Mouse (Mus musculus) heart, postnatal 10 days (tissue): ENCODE measurements around the gene Noto. TPM values are rescaled to one million over a fixed set of nuclear protein-coding genes. Genes with fewer than 3 reads are reported as not detected.

ENCODE experiments used
- DNase-seq, 2 experiments: peaks; one replicate each; pipeline ENCODE4 v3.0.0; 2021
- intact Hi-C: fragments of 180-260 bp; cut with DNase I; formaldehyde crosslinking; loops from one replicate; pipeline ENCODE4 v1.15.1; 2025
- total RNA-seq, 2 experiments: library from RNA; stranded (reverse); gene quantifications; 2 replicates each; pipeline ENCODE4 v1.2.3; 2021

Gene Noto
- not detected for total RNA-seq

DNA sequence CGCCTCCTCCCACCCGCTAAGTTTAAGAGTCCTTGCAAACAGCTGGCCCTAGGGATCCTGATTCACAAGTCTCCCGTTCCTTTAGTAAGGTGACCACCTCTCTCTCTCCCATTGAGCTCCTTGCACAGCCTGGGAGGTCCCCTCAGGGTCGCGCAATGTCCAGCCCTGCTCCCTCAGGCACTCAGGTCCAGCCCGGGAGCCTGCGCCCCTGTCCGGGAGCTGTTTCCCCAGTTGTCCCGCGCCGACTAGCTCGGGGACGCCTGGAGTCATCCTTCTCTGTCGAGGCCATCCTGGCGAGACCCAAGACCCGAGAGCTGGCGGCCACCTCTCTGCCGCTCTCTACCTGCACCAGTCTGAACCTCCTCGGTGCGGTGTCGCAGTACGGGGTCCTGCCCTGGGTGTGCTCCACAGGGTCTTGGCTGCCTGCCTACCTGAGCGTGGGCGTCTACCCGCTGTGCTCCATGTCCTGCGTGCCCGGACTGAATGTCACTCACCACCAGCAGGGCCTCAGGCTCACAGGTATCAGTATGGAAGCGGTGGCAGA, at the start of gene Noto:
Gene Noto, plus strand, starts transcription at position 51 of the 544 bp plus-strand sequence.
- no peak for DNase-seq
- intact Hi-C loops = no loop called here

DNA sequence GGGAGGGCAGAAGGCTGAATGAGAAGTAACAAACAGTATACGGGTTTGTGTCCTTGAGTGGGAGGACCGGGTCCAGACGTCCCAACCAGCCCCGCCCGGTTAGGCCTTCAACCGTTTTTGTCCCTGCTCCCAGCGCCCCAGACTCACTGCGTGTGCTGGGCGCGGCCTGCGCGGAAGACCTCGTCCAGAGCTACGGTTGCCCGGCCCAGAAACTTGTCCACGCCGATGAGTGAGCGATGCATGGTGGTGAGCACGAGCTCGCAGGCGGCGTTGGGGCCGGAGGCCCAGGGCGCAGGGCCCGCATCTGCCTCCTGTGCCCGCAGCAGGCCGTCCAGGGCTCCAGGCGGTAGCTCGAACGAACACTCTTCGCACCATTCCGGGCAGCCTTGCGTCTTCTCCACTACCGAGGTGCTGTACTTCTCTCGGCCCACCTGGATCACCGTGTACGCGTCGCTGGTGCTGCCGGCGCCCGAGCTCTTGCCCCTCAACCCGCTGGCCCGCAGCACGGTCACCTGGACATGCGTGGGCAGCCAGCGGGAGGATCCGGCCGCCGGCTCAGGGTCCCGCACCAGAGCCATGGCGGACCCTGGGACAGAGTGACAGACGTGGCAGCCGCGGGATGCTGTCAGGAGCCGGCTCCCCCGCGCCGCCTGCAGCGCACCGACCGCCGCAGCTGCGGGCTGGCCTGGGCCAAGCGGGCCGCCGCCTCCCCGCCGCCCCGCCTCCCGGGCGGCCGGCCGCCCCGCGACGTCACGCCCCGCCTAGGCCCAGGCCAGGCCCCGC, 49.5 kb upstream of the Noto start, which contains the start of gene Rab11fip5:
Gene Rab11fip5, minus strand, starts transcription at position 684 of the 783 bp plus-strand sequence.
- peak; percentile 63 to 70 for DNase-seq
- intact Hi-C loops = no loop called here

DNA sequence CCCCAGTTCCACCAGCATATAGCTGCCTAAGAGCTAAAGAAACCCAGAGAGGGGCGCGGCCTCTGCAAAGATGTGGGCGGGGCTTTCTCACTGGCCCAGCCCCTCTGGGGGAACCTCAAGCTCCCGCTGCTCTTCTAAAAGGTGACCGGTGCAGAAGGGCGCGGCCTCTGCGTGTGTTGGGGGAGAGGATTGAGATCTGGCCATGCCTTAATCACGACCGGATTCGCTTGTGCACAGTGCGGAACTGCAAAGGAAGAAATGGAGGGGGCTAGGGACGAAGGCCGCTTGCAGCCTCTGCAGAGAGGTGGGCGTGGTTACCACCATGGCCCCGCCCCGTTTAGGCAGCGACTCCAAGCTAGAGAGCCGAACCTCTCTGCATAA, 49.0 kb upstream of the Noto start:
- DNase-seq = peak; percentile 98
- intact Hi-C loops = no loop called here

DNA sequence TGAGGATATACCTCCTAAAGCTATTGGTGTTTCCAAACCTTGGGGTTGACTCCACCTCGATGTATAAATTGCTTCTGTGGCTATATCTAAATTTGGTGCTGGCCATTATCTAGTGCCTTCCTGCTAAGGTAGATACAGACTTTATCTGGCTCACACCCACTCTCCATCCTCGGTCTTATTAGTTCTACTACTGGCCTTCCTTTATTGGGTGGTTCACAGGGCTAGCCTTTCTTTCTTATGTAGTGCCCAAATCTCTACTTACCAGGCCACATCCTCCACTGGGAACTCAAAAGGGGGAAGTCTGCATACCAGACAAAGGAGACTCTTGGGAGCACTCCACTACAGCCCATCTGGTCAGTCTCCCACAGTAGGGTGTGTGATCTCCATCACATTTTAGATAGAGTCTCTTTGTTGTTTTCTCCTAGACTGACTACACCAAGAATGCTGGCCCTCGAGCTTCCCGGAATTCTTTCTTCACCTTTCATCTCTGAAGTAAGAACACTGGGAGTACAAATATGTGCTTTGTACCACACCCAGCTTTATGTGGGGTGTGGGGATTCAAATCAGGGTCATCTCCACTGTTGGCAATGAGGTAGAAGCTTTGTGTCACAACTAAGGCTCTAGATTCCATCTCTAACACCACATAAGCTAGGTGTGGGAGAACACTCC, 46.5 kb upstream of the Noto start:
- no peak for DNase-seq
- intact Hi-C loops = no loop called here

DNA sequence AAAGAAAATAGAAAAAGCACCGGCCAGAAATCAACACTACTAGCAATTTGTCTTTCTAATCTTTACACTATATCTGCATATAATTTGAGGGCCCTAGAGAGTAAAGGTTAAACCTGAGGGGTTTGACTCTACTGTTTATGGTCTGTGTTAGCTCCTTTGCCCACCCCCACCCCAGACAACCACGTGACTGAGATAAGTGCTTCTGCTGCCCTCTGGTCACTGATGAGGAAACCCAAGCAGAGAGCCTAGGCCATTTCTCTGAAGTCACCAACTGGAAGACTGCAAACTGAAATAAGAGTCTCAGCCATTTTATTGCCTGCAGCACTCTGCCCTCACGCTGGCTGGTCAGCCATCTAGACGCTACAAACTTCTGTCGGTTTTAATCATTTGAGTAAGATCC, 45.8 kb upstream of the Noto start:
- DNase-seq = no peak
- intact Hi-C loops = loop anchor here (1.0 kb wide), 1 partner anchor 29 kb away; no protein-coding TSS in a partner anchor

DNA sequence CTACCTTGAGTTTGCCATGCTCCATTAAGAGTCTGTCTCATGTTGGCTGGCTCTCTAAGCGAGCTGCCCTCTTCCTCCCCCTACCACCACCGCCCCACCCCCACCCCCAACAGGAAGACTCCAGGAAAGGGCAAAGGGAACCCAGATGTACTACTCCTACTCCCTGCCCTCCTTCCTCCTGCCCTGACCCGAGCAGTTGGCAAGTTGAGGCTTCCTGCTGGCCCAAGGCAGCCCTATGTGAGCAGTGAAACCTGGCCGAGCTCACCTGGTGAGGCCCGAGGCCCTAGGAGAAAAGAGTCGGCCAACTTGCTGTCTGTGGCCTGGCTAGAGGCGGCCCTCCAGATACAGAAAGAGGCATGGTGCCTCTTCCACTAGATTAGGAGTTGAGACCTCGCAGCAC, 45.1 kb upstream of the Noto start:
- intact Hi-C loops = loop anchor here (1.0 kb wide), 1 partner anchor 29 kb away; no protein-coding TSS in a partner anchor
- no peak for DNase-seq

DNA sequence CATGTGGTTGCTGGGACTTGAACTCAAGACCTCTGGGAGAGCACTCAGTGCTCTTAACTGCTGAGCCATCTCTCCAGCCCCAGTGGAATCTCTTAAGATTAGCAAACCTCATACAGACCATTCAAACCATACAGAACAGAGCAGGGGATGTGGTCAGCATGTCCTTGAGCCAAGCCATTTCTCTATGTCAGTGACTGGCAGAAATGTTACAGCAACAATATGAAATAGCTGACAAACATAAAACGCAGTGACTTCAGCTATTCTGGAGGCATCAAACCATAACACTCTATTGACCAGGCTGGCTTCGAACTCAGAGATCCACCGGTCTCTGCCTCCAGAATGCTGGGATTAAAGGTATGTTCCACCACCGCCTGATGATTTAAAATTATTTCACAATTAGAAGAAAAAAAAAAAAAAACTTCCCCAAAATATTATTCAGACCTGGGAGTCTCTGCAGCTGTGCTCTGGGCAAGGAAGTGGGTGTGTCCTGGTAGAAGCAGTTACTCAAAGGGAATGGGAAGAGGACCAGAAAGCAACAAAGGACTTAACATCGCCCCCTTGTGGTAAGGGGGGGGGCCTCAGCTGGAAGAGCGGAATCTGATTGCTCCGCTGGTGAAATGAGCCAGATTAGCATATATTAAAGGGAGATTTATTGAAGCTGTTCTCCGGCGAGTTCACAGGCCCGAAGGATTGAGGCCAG, 43.3 kb upstream of the Noto start:
- intact Hi-C loops = loop anchor here (1.0 kb wide), 1 partner anchor 34 kb away; no protein-coding TSS in a partner anchor
- peak; percentile 88 to 91 for DNase-seq

DNA sequence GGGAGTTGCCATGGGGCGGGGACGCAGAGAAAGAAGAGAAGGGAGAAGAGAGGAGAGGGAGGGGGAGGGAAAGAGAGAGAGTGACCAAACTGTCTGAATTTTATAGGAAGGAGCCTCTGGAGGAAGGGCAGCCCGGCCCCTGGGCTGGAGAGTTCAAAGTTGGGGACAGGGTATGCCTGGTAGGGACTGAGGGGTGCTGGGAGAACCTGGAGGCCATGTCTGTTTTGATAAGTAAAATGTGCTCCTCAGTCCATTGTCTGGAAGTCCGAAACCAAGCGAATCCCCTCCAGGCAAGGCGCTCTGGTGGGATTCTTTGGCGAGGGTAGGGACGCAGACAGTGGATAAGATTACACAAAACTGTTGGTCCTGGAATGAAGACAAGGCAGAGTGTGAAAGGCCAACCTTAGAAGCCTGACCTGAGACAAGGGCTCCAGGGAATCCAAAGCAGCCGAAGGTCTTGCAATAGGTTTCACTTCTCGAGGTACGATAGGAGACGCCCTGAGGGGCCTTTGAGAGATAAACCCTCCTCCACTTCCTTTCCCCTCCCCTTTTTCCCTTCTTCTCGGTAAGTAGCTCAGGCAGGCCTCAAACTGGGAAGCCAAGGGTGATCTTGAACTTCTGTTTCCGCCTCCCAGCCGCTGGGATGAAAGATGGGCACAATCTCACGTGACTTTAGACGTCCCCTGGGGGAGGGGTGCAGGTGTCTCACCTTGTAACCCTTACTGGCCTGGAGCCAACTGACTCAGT, 42.6 kb upstream of the Noto start:
- intact Hi-C loops = loop anchor here (1.0 kb wide), 1 partner anchor 35 kb away; no protein-coding TSS in a partner anchor
- DNase-seq = peak in 1 of 2 experiments; percentile 8

DNA sequence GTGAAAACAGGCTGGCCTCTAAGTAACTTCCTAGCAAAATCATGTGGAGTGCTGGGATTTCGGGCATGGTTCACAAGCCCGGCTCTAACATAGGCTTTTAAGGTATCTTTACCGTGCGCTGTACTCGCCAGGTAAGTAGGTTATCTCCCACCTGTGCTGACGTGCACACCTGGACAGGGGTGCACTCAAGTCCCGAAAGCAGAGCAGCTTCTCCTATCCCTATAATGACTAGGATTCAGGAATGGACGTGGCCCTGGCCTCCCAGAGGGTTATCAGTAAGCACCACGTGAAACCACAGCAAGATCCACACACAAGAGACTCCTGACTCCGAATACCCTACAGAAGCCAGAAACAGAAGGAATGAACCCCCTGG, 42.1 kb upstream of the Noto start:
- intact Hi-C loops = no loop called here
- DNase-seq = no peak

DNA sequence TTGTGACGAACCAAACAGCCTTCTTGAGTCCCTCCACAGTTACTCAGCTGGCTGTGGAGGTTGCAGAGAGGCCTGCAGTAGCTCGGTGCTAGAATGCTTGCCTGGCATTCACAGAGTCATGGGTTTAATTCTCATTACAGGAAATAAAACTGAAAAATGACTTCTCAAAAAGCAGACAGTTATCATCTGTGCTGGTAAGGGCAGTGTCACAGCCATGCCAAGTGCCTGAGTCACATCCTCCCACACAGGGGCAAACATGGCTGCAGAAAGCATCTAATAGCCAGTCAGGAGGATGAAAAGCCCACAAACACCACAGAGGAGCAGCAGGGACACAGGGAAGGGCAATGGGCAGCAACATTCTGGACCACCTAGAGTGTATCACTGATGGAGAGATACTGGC, 40.9 kb upstream of the Noto start:
- intact Hi-C loops = no loop called here

DNA sequence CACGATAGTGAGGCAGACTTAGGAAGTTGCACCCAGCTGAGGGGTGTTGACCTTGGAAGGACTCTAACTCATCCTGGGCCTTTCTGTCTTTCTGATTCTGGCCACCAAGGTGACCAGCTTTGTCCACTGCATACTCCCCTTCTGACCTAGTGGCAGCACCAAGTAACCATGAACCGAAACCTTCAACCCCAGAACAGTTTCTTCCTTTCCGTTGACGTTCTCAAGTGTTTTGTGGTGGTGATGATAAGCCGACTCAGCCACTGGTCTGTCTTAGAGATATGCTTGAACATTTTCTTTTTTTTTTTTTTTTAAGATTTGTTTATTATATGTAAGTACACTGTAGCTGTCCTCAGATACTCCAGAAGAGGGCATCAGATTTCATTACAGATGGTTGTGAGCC, 35.1 kb upstream of the Noto start:
- intact Hi-C loops = no loop called here
- no peak for DNase-seq

More for the DNA sequence above, 40.9 kb upstream of the Noto start:
- no peak for DNase-seq

DNA sequence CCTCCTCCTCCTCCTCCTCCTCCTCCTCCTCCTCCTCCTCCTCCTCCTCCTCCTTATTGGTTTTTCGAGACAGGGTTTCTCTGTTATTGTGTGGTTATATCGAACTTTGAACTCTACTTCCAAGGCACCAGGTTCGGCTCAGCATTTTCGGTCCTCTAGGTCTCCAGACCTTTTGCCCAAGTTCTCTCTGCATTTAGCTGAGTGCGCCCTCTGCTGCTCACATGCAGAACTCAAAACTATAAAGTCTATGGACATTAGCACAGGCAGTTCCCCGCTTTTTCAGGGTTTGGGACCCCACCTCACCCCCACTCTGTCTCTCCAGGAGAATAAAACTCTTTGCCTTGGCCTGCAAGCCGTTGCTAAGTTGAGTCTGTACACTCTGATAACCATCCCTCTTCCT, 31.9 kb upstream of the Noto start:
- DNase-seq = peak; percentile 76 to 85
- intact Hi-C loops = loop anchor here (1.0 to 5.0 kb wide), 3 partner anchors 46 to 230 kb away; no protein-coding TSS in a partner anchor

DNA sequence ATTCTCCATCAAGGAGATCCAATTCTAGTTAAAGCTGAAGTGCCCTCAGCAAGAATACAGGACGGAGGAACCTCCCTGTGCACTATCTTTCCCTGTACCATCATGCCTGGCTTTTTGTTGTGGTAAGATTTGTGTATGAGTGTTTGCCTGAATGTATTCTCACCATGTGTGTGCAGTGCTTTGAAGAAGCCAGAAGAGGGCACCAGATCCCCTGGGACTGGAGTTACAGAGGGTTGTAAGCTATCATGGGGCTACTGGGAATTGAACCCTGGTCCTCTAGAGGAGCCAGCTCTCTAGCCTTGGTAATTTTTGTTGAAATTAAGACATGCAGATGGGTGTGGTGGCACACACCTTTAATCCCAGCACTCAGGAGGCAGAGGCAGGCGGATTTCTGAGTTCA, 28.3 kb upstream of the Noto start:
- DNase-seq = no peak
- intact Hi-C loops = no loop called here

DNA sequence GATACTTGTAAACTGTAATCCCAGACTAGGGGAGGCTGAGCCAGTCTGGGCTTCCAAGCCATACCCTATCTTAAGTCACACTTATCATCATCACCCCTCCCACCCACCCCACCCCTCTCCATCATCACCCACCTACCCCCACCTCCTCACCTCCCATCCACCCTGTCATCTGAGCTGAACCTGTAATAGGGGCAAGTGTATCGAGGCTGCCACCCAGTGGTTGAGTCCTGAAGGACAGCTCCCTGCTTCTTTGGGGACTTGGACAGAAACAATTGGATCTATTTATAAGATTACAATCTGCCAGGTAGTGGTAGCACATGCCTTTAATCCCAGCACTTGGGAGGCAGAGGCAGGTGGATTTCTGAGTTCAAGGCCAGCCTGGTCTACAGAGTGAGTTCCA, 26.5 kb upstream of the Noto start:
- DNase-seq = peak; percentile 37 to 56
- intact Hi-C loops = no loop called here

DNA sequence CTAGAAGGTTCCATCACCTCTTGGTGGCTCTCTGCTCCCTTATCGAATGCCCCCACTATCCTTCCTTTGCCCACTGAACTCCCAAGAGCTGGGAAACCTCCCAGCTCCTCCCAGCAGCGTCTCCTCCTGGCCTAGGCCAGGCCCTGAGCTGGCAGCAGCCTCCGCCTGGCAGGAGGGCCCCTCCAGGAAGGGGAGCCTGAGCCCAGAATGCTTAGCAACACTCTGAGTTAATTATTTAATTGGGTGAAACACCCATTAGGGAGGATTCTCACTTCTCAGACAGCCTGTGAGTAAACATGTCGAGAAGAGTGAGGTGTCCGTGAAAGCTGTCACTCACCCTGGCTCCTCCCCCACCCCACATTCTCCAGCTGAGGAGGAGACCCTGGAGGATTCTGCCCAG, 24.0 kb upstream of the Noto start:
- no peak for DNase-seq
- intact Hi-C loops = loop anchor here (10.0 kb wide), 1 partner anchor 365 kb away; no protein-coding TSS in a partner anchor

DNA sequence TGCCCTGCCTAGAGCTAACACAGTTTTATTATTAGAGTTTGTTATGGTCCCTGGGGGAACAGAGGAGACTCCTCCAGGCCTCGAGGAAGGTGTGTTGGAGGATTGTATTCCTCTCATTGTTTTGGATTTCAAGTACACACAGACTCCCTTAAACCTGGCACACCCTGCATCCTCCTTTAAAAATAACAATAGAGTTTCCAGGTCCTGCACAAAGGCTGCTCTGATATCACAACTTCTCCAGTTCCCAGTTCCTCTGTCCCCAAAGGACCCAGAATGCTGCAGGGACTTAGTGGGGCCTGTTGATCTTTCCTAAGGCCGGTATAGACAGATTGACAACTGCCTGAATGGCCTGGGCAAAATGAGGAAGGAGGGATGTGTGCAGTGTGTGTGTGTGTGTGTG, 21.1 kb upstream of the Noto start:
- DNase-seq = peak; percentile 45 to 47
- intact Hi-C loops = loop anchor here (10.0 kb wide), 1 partner anchor 368 kb away; no protein-coding TSS in a partner anchor

DNA sequence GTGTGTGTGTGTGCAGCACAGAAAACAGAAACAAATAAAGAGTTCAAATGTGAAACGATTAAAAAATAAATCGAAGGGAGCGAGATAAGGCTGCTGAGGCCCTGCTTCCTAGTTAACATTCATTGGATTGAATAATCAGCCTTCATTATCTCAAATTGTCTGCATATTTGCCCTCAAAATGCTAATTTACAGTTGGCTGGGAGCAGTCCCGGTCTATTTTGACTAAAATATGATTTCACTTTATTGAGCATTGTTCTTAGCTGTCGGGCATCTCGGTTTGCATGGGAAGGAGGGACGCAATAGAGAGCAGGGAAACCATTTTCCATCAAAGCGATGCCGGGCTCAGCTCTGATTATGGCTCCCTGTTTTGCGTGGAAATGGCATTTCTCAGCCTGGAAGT, 20.6 kb upstream of the Noto start:
- intact Hi-C loops = loop anchor here (10.0 kb wide), 1 partner anchor 368 kb away; no protein-coding TSS in a partner anchor
- DNase-seq = no peak

DNA sequence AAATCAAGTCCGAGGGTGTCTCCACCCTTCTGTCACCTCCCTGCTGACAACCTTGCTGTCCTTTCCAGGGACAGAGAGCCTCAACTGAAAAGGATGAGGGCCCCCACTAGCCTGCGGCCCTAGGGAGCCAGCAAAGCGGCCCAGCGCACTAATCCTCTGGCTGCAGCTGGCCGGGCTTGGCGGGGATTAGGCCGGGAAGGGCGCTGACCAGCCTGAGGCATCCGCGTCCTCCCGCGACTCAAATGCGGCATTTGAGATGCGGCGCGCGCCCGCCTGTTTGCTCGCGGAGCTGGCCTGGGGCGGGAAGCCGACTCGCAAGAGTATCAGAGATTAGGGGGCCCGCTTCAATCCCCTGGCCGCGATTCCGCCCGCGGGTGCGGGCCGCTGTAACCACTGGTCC, 14.7 kb upstream of the Noto start:
- intact Hi-C loops = loop anchor here (10.0 kb wide), 1 partner anchor 374 kb away; no protein-coding TSS in a partner anchor
- DNase-seq = no peak

DNA sequence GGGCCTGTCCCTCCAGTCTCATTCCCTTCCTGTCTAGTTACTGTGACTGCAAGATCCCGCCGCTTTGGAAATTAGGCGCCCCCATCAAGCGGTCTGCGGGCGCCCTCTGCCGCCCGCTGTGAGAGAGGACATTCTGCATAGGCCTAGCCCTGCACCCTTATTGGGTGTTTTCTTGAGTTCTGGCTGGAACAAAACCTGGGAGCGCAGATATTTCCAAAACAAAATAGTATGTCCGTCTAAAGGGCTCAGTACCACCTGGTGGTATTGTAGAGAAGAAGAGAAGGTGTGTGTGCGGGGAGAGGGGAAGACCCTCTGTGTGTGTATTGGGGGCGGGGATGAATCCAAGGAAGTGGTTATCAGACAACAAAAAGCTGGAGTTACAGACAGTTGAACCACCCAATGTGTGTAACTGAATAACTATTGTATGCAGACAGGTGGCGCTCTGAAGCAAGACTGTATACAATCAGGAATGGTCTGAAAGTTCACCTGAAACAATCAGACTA, 12.9 kb upstream of the Noto start:
- intact Hi-C loops = loop anchor here (1.0 to 2.0 kb wide), 2 partner anchors 148 to 251 kb away; no protein-coding TSS in a partner anchor
- peak; percentile 73 to 80 for DNase-seq

DNA sequence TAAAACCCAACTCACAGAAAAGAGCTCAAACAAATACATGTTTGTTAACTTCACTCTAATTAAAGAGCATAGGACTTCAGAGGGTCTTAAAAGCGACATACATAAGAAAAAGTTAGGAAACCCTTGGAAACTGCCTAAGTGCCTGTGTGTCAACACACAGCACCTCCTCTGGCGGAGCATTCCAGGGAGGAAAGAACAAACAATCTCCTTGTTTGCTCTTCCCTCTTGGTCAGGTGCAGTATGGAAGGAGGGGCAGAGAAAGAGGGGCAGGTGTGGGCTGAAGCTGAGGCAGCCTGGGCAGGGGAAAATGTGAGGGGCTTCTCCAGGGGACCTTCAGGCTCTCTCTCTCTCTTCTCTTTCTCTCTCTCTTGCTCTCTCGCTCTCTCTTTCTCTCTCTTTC, 7.9 kb upstream of the Noto start:
- DNase-seq = no peak
- intact Hi-C loops = no loop called here
